In genomic region chr5:138657854-138658253, GRCm38 (mm10) we compare ENCODE assay signal across 8 mouse cellular contexts. TPM values are rescaled to one million over a fixed set of nuclear protein-coding genes. Genes with fewer than 3 reads are reported as not detected.
A peak's percentile ranks its signal among the peaks of the same experiment; 100 is the strongest.
DNase-seq lines count a peak whose midpoint lies in the region; ATAC-seq and TF ChIP-seq lines count a peak whose summit lies in the region.

No protein-coding gene starts in this region.

- in situ Hi-C loops in Patski (cut with MboI; ENCODE audit: low pct_unique_long_range_greater_than_20kb), result no loop called here

- peak; percentile 48 for TF ChIP-seq CTCF in Patski (IDR thresholded peaks at IDR 0.05)
- peak; percentile 81 for TF ChIP-seq CTCF in kidney, postnatal 0 days (IDR thresholded peaks at IDR 0.05; ENCODE audit: low read depth)

- peak; percentile 76 for DNase-seq in CD4-positive helper T cell, adult 2 months (ENCODE audit: low read depth, low spot score)
- DNase-seq in Patski (ENCODE audit: low read depth, low spot score), result no peak
- peak; percentile 42 to 44 for DNase-seq in cerebellum, postnatal 25 days
- peak; percentile 14 for DNase-seq in gonadal fat pad, adult 2 months (ENCODE audit: low read depth)
- DNase-seq in kidney, postnatal 0 days (ENCODE audit: low spot score), result peak; percentile 87
- no peak for DNase-seq in ovary, adult 18-20 months (ENCODE audit: low spot score)

- POLR2A ChIA-PET in Patski (lab: Charles Lee), result no interaction called here

- CTCF ChIA-PET in Patski (lab: Charles Lee), result interaction anchor here (1.2 to 2.9 kb wide), 15 partner anchors 10 to 436 kb away, joined by 3 to 13 read pairs (median 6); no protein-coding TSS in a partner anchor

- H3K9ac ChIP-seq in kidney, postnatal 0 days (ENCODE audit: low read depth, low read length), result no peak overlapping the region
- no peak overlapping the region for H3K9ac ChIP-seq in liver, embryonic 16.5 days (ENCODE audit: low read depth, low read length)
- no peak overlapping the region for H3K9ac ChIP-seq in neural tube, embryonic 14.5 days (replicated peaks; ENCODE audit: low read depth, low read length)

- ATAC-seq in Patski, result no peak
- peak; percentile 73; the same call in 1 of the 2 replicates for ATAC-seq in kidney, postnatal 0 days (replicated peaks; ENCODE audit: low FRiP score, low read depth)
- ATAC-seq in liver, embryonic 16.5 days (ENCODE audit: low read depth), result peak; percentile 30; the same call in 1 of the 2 replicates
- ATAC-seq in neural tube, embryonic 14.5 days (ENCODE audit: low read depth), result peak; percentile 76

- H3K27me3 ChIP-seq in Patski, result no peaks in the 10 kb centered on the region
- no peaks in the 10 kb centered on the region for H3K27me3 ChIP-seq in kidney, postnatal 0 days (ENCODE audit: insufficient read depth, low read length)
- H3K27me3 ChIP-seq in liver, embryonic 16.5 days (ENCODE audit: control insufficient read depth, insufficient read depth, low read depth, low read length), result no peaks in the 10 kb centered on the region
- no peaks in the 10 kb centered on the region for H3K27me3 ChIP-seq in neural tube, embryonic 14.5 days (ENCODE audit: control insufficient read depth, insufficient read depth, low read length)

- H3K4me3 ChIP-seq in kidney, postnatal 0 days (replicated peaks; ENCODE audit: low read depth, low read length), result no peak overlapping the region
- H3K4me3 ChIP-seq in liver, embryonic 16.5 days (ENCODE audit: low read depth, low read length), result no peak overlapping the region
- H3K4me3 ChIP-seq in neural tube, embryonic 14.5 days (ENCODE audit: low read depth, low read length), result no peak overlapping the region

- H3K4me2 ChIP-seq in kidney, postnatal 0 days (ENCODE audit: low read length), result no peak overlapping the region
- no peak overlapping the region for H3K4me2 ChIP-seq in liver, embryonic 16.5 days (ENCODE audit: low read depth, low read length)
- H3K4me2 ChIP-seq in neural tube, embryonic 14.5 days (ENCODE audit: low read depth, low read length), result no peak overlapping the region

- H3K27ac ChIP-seq in kidney, postnatal 0 days, result no peak overlapping the region
- no peak overlapping the region for H3K27ac ChIP-seq in liver, embryonic 16.5 days (ENCODE audit: low read length)
- H3K27ac ChIP-seq in neural tube, embryonic 14.5 days (ENCODE audit: low read depth, low read length), result no peak overlapping the region

- no peaks in the 10 kb centered on the region for H3K9me3 ChIP-seq in kidney, postnatal 0 days (replicated peaks; ENCODE audit: low read length)
- H3K9me3 ChIP-seq in liver, embryonic 16.5 days (replicated peaks; ENCODE audit: control insufficient read depth, low read length), result no peaks in the 10 kb centered on the region
- no peaks in the 10 kb centered on the region for H3K9me3 ChIP-seq in neural tube, embryonic 14.5 days (ENCODE audit: control insufficient read depth, low read length)

- H3K36me3 ChIP-seq in kidney, postnatal 0 days (ENCODE audit: insufficient read depth, low read length), result no peaks in the 10 kb centered on the region
- H3K36me3 ChIP-seq in liver, embryonic 16.5 days (ENCODE audit: control insufficient read depth, insufficient read depth), result no peaks in the 10 kb centered on the region
- no peaks in the 10 kb centered on the region for H3K36me3 ChIP-seq in neural tube, embryonic 14.5 days (ENCODE audit: control insufficient read depth, insufficient read depth, low read length)

- 31% methylated on average over 6 of the region's 6 CpGs for WGBS in kidney, postnatal 0 days
- 28% methylated on average over 6 of the region's 6 CpGs for WGBS in liver, embryonic 16.5 days (ENCODE audit: insufficient replicate concordance)
- WGBS in neural tube, embryonic 14.5 days, result 36% methylated on average over 6 of the region's 6 CpGs

- no peaks in the 10 kb centered on the region for H3K4me1 ChIP-seq in kidney, postnatal 0 days (replicated peaks; ENCODE audit: insufficient read depth, low read length)
- H3K4me1 ChIP-seq in liver, embryonic 16.5 days (ENCODE audit: control insufficient read depth, low read depth, low read length), result no peaks in the 10 kb centered on the region
- no peaks in the 10 kb centered on the region for H3K4me1 ChIP-seq in neural tube, embryonic 14.5 days (ENCODE audit: control insufficient read depth, insufficient read depth, low read length)

RNA-seq across cellular contexts. Expression of gene A430033K04Rik, which starts 35.2 kb away (rescaled TPM):
- 4.5 TPM for polyA plus RNA-seq in Patski (2021)
- polyA plus RNA-seq in gonadal fat pad, adult 2 months (2012; rRNA removed), result 3.1 and 3.6 TPM in 2 replicates
- 6.4 and 8.1 TPM in 2 replicates for polyA plus RNA-seq in kidney, postnatal 0 days (2015; fragmentation: Nextera tagmentation; extraction: Ambion mirVana)
- 3.2 and 4.1 TPM in 2 replicates for polyA plus RNA-seq in liver, embryonic 16.5 days (2015; fragmentation: Nextera tagmentation; extraction: Ambion mirVana)
- polyA plus RNA-seq in neural tube, embryonic 14.5 days (2014; fragmentation: Nextera tagmentation; extraction: Ambion mirVana), result 25.6 and 26.8 TPM in 2 replicates

RNA-seq across cellular contexts. Expression of gene Zfp68, which starts 38.3 kb away (rescaled TPM):
- 39.0 TPM for polyA plus RNA-seq in Patski (2021)
- polyA plus RNA-seq in gonadal fat pad, adult 2 months (2012; rRNA removed), result 7.4 and 7.8 TPM in 2 replicates
- 57.8 and 59.8 TPM in 2 replicates for polyA plus RNA-seq in kidney, postnatal 0 days (2015; fragmentation: Nextera tagmentation; extraction: Ambion mirVana)
- polyA plus RNA-seq in liver, embryonic 16.5 days (2015; fragmentation: Nextera tagmentation; extraction: Ambion mirVana), result 13.7 and 14.4 TPM in 2 replicates
- 88.1 and 91.3 TPM in 2 replicates for polyA plus RNA-seq in neural tube, embryonic 14.5 days (2014; fragmentation: Nextera tagmentation; extraction: Ambion mirVana)

Comparison
In these comparisons a context has a peak if more than half of its experiments do, and no peak if none do; other contexts are left out.
1. DNase-seq: peak in CD4-positive helper T cell, adult 2 months (single experiment), cerebellum, postnatal 25 days (2 of 2), gonadal fat pad, adult 2 months (single experiment) and kidney, postnatal 0 days (single experiment); none in Patski (single experiment) and ovary, adult 18-20 months (single experiment).